Mouse (Mus musculus) ES-Bruce4 (cell line): ENCODE data around the gene Rbl2.

Experiments
- CTCF ChIP-seq: IDR thresholded peaks from one replicate; pipeline ENCODE4 v1.8.1; 2011; ENCODE audit warnings: low read depth, low read length
- POLR2A ChIP-seq: IDR thresholded peaks from one replicate; pipeline ENCODE4 v1.8.1; 2011; ENCODE audit warnings: low read length; ENCODE audit not compliant: insufficient read depth

DNA sequence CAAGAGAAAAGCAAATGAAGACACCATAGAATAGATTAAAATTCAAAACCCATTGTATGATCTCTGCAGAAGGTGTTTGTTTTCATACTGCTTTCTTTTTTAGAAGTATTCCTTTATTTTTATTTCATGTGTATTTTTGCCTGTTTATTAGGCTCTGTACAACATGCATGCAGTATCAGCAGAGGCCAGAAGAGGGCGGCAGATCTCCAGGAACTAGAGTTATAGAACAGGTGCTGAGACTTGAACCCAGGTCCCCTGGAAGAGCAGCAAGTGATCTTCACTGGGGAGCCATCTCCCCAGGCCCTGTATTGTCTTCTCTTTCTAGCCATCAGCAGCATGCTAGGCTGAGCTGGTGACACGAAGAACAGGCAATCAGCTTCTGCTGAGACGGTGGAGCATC lies 84.0 kb downstream of the Rbl2 start:
- TF ChIP-seq CTCF = peak; percentile 25
- TF ChIP-seq POLR2A = no peak
